Mouse (Mus musculus) liver, embryonic 12.5 days (tissue): Measurements from ENCODE around the gene Parn. TPM values are rescaled to one million over a fixed set of nuclear protein-coding genes. Genes with fewer than 3 reads are reported as not detected.
A peak's percentile ranks its signal among the peaks of the same experiment; 100 is the strongest.

Experiments used
- ATAC-seq: fragments of 200-750 bp; cut with Nextera tagmentation; 2 replicates; pipeline ENCODE4 v1.8.0; 2017; ENCODE audit warnings: moderate number of reproducible peaks, mild to moderate bottlenecking, moderate library complexity
- H3K27ac ChIP-seq: fragments of 300-500 bp; sonication (generic); 2 replicates; pipeline ENCODE4 v1.5.1; 2016; ENCODE audit warnings: mild to moderate bottlenecking
- H3K27me3 ChIP-seq: fragments of 300-500 bp; sonication (generic); replicated peaks from 2 replicates; pipeline ENCODE4 v1.6.1; 2016; ENCODE audit warnings: mild to moderate bottlenecking, moderate library complexity
- H3K36me3 ChIP-seq: fragments of 300-500 bp; sonication (generic); 2 replicates; pipeline ENCODE4 v1.6.1; 2016; ENCODE audit warnings: mild to moderate bottlenecking, moderate library complexity
- H3K4me1 ChIP-seq: fragments of 300-500 bp; sonication (generic); 2 replicates; pipeline ENCODE4 v1.6.1; 2016
- H3K4me2 ChIP-seq: fragments of 300-500 bp; sonication (generic); 2 replicates; pipeline ENCODE4 v1.6.1; 2016; ENCODE audit warnings: mild to moderate bottlenecking, moderate library complexity
- H3K4me3 ChIP-seq: fragments of 300-500 bp; sonication (generic); 2 replicates; pipeline ENCODE4 v1.5.1; 2016; ENCODE audit warnings: mild to moderate bottlenecking, moderate library complexity
- H3K9ac ChIP-seq: fragments of 300-500 bp; sonication (generic); 2 replicates; pipeline ENCODE4 v1.6.1; 2016; ENCODE audit warnings: mild to moderate bottlenecking, moderate library complexity
- H3K9me3 ChIP-seq: fragments of 300-500 bp; sonication (generic); replicated peaks from 2 replicates; pipeline ENCODE4 v1.6.1; 2016; ENCODE audit warnings: mild to moderate bottlenecking, moderate library complexity
- WGBS: fragments of 180-500 bp; shearing (Covaris S2); methylation state at CpG from one replicate; pipeline ENCODE4 v1.1.7; 2016; ENCODE audit not compliant: insufficient replicate concordance; 5-methylcytosine and 5-hydroxymethylcytosine counted together
- polyA plus RNA-seq: library from polyadenylated mRNA; unstranded; fragments of >200 nt; fragmentation: Nextera tagmentation; extraction: Ambion mirVana; gene quantifications from 2 replicates; pipeline ENCODE4 v1.2.1, GENCODE M21; 2016

Gene Parn
- polyA plus RNA-seq = 28.1 and 28.5 TPM in 2 replicates

- Histone ChIP-seq H3K4me2 (peak within 1 kb of the TSS; percentile 88), H3K36me3 (peaks cover 33% of the 10 kb centered on the region), H3K4me3 (peak within 1 kb of the TSS; percentile 86), H3K9ac (peak within 1 kb of the TSS; percentile 82), H3K4me1 (peaks cover 41% of the 10 kb centered on the region), H3K27ac (peak within 1 kb of the TSS; percentile 85), H3K9me3 (no peaks in the 10 kb centered on the region), H3K27me3 (no peaks in the 10 kb centered on the region)
- WGBS = under 1% methylated on average over 35 of the region's 35 CpGs
- peak; percentile 82 for ATAC-seq
Measured at GRCm38 (mm10) chr16:13667878-13668343, at the start of gene Parn. Gene Parn, minus strand, starts transcription at chr16:13668170.

DNA sequence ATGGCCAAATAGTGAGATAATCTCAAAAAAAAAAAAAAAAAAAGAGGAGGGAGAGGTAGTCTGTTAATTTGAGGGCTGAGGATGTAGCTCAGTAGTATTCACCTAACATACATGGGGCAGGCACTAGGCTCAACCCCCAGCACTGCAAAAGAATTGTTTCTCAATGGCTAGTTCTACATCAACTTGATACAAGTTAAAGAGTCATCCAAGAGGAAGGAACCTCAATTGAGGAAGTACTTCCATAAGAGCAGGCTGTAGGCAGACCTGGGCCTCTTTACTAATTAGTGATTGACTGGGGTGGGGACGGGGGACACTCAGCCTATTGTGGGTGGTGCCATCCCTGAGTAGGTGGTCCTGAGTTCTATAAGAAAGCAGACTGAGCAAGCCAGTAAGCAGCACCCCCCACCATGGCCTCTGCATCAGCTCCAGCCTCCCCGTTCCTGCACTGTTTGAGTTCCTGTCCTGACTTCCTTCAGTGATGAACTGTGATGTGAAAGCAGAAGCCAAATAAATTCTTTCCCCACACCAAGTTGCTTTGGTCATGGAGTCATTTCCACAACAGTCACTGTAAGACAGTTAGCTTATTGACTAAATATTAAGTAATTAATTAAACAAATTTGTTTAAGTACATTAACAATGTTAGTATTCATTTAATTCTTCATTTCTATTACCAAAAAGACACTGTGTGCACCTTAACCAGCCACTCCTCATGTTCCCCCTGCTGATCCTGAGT lies 49.0 kb upstream of the Parn start:
- WGBS = 34% methylated on average over 2 of the region's 2 CpGs
- ATAC-seq = no peak

DNA sequence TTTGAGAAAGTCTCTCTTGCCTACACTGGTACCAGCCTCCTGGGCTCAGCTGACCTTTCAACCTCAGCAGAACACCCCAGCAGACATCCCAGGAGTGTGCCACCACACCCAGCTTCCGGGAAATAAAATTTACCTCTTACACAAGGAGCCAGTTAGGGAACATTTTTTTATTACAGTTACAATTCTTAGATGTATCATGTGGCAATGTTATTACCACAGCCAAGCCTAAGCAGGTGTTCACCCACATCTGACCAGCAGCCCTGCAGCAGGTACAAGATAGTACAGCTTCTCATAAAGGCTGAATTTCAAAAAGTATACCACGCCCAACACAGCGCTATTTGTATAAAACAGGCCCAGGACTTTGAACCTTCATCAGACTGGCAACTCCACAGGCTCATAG lies 46.9 kb upstream of the Parn start:
- H3K36me3 ChIP-seq = no peaks in the 10 kb centered on the region
- no peaks in the 10 kb centered on the region for H3K27me3 ChIP-seq
- 69% methylated on average over 3 of the region's 3 CpGs for WGBS
- ATAC-seq = no peak
- H3K4me2 ChIP-seq = no peak overlapping the region
- H3K9ac ChIP-seq = no peak overlapping the region
- no peak overlapping the region for H3K4me3 ChIP-seq
- H3K27ac ChIP-seq = no peak overlapping the region
- no peaks in the 10 kb centered on the region for H3K4me1 ChIP-seq
- no peaks in the 10 kb centered on the region for H3K9me3 ChIP-seq

More for the DNA sequence above, 49.0 kb upstream of the Parn start:
- H3K9me3 ChIP-seq = no peaks in the 10 kb centered on the region
- H3K4me1 ChIP-seq = no peaks in the 10 kb centered on the region
- H3K9ac ChIP-seq = no peak overlapping the region
- no peak overlapping the region for H3K27ac ChIP-seq
- H3K4me2 ChIP-seq = no peak overlapping the region
- no peak overlapping the region for H3K4me3 ChIP-seq
- H3K27me3 ChIP-seq = no peaks in the 10 kb centered on the region
- no peaks in the 10 kb centered on the region for H3K36me3 ChIP-seq

DNA sequence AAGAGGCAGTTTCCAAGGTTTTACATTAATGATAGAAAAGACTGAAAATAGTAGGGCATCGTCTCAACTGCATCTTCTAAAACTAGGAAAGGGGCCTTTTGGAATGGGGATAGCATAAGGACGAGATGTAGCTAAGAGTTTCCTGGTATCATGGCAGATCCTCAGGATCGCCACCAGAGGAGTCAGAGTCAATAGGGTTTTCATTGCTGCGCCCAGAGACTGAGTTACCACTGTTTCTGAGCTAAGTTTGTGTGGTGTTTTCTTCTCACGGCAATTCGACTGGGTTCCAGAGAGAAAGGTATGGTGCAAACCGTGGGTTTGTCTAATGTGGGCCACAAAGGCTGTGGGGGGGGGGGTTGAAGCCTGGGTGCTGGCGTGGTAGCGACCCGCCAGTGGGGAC lies 36.7 kb upstream of the Parn start:
- Histone ChIP-seq H3K27me3 (no peaks in the 10 kb centered on the region), H3K4me2 (no peak overlapping the region), H3K36me3 (peaks cover 46% of the 10 kb centered on the region), H3K4me3 (no peak overlapping the region), H3K4me1 (no peaks in the 10 kb centered on the region), H3K9ac (no peak overlapping the region), H3K27ac (no peak overlapping the region), H3K9me3 (no peaks in the 10 kb centered on the region)
- WGBS = 80% methylated on average over 10 of the region's 10 CpGs
- ATAC-seq = no peak

GRCm38 (mm10) chr16:13702184-13702583 lies 34.2 kb upstream of the Parn start:
- H3K27ac ChIP-seq = no peak overlapping the region
- peaks cover 71% of the 10 kb centered on the region for H3K36me3 ChIP-seq
- no peaks in the 10 kb centered on the region for H3K4me1 ChIP-seq
- H3K4me3 ChIP-seq = no peak overlapping the region
- no peak for ATAC-seq
- H3K9ac ChIP-seq = no peak overlapping the region
- no peak overlapping the region for H3K4me2 ChIP-seq
- H3K9me3 ChIP-seq = no peaks in the 10 kb centered on the region
- H3K27me3 ChIP-seq = no peaks in the 10 kb centered on the region
- 80% methylated on average over 7 of the region's 7 CpGs for WGBS

GRCm38 (mm10) chr16:13698998-13699397 lies 31.0 kb upstream of the Parn start:
- 80% methylated on average over 7 of the region's 7 CpGs for whole genome bisulfite sequencing

GRCm38 (mm10) chr16:13678601-13679319 lies 10.8 kb upstream of the Parn start:
- 82% methylated on average over 3 of the region's 3 CpGs for WGBS
- H3K9me3 ChIP-seq = no peaks in the 10 kb centered on the region
- H3K9ac ChIP-seq = no peak overlapping the region
- H3K36me3 ChIP-seq = peaks cover 32% of the 10 kb centered on the region
- no peak for ATAC-seq
- no peaks in the 10 kb centered on the region for H3K27me3 ChIP-seq
- H3K4me2 ChIP-seq = no peak overlapping the region
- H3K27ac ChIP-seq = no peak overlapping the region
- H3K4me3 ChIP-seq = no peak overlapping the region
- peaks cover 15% of the 10 kb centered on the region for H3K4me1 ChIP-seq

More at GRCm38 (mm10) chr16:13698998-13699397, 31.0 kb upstream of the Parn start:
- no peak overlapping the region for H3K9ac ChIP-seq
- H3K9me3 ChIP-seq = no peaks in the 10 kb centered on the region
- H3K4me2 ChIP-seq = no peak overlapping the region
- no peak for ATAC-seq
- no peaks in the 10 kb centered on the region for H3K4me1 ChIP-seq
- peaks cover 84% of the 10 kb centered on the region for H3K36me3 ChIP-seq
- no peaks in the 10 kb centered on the region for H3K27me3 ChIP-seq
- no peak overlapping the region for H3K4me3 ChIP-seq
- no peak overlapping the region for H3K27ac ChIP-seq

- Histone ChIP-seq H3K27ac (no peak overlapping the region), H3K36me3 (peaks cover 25% of the 10 kb centered on the region), H3K4me1 (peaks cover 22% of the 10 kb centered on the region), H3K9me3 (no peaks in the 10 kb centered on the region), H3K9ac (no peak overlapping the region), H3K4me2 (no peak overlapping the region), H3K4me3 (no peak overlapping the region), H3K27me3 (no peaks in the 10 kb centered on the region)
- 77% methylated on average over 3 of the region's 3 CpGs for WGBS
- no peak for ATAC-seq
Measured at GRCm38 (mm10) chr16:13674511-13674910, 6.5 kb upstream of the Parn start.

GRCm38 (mm10) chr16:13673114-13673513 lies 5.1 kb upstream of the Parn start:
- peaks cover 35% of the 10 kb centered on the region for H3K4me1 ChIP-seq
- no peaks in the 10 kb centered on the region for H3K9me3 ChIP-seq
- no peak for ATAC-seq
- no peak overlapping the region for H3K27ac ChIP-seq
- H3K4me3 ChIP-seq = peak overlapping the region; percentile 85
- no peak overlapping the region for H3K9ac ChIP-seq
- peak overlapping the region; percentile 84 for H3K4me2 ChIP-seq
- peaks cover 19% of the 10 kb centered on the region for H3K36me3 ChIP-seq
- H3K27me3 ChIP-seq = no peaks in the 10 kb centered on the region
- 78% methylated on average over 5 of the region's 5 CpGs for WGBS

GRCm38 (mm10) chr16:13672386-13672898 lies 4.5 kb upstream of the Parn start:
- Histone ChIP-seq H3K4me1 (peaks cover 37% of the 10 kb centered on the region), H3K9ac (peak overlapping the region; percentile 80), H3K4me2 (peak overlapping the region; percentile 84), H3K9me3 (no peaks in the 10 kb centered on the region), H3K36me3 (peaks cover 13% of the 10 kb centered on the region), H3K4me3 (peak overlapping the region; percentile 85), H3K27ac (peak overlapping the region; percentile 83), H3K27me3 (no peaks in the 10 kb centered on the region)
- under 1% methylated on average over 20 of the region's 20 CpGs for WGBS
- peak; percentile 71 for ATAC-seq

DNA sequence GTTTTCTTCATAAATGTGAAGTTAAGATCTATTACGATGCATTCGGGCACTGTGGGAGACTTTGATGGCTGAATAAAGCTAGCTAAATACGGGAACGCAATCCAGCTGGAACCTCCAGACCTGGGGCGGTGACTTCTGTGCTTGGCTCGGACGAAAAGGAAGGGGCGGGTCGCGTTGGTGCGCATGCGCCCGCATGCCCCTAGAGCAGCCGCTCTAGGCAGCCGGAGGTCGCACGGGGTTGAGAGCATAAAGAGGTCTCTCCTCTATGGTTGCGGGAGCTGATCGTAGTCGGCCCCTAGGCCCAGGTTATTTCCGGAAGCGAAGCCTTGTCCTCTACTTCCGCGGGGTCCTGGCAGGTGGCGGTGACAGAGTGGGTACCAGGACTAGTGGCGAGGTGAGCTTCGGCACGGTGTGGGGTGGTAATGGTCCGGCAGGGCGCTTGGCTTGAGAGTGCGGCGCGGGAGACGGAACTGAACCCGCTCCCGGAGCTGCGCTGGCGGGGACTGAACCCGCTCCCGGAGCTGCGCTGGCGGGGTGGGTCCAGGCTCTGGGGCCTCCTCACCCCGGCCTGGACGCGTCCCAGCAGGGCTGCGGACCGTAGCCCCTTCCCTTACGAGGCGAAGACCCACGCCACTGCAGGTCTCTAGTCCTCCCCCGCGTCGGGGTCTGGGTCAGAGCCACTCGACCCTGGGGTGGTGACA lies 3.9 kb upstream of the Parn start, which contains the start of the genes Bfar and 3110001I22Rik:
TSS of gene Bfar (plus strand) at position 174 of the 701 bp plus-strand sequence.
TSS of gene 3110001I22Rik (plus strand) at position 245 of the 701 bp plus-strand sequence.
- peak within 1 kb of the TSS; percentile 85 for H3K4me3 ChIP-seq
- H3K4me1 ChIP-seq = peaks cover 43% of the 10 kb centered on the region
- no peaks in the 10 kb centered on the region for H3K27me3 ChIP-seq
- no peaks in the 10 kb centered on the region for H3K9me3 ChIP-seq
- under 1% methylated on average over 51 of the region's 54 CpGs for WGBS
- ATAC-seq = peak; percentile 83
- peak within 1 kb of the TSS; percentile 83 for H3K27ac ChIP-seq
- H3K4me2 ChIP-seq = peak within 1 kb of the TSS; percentile 84
- H3K36me3 ChIP-seq = peaks cover 7% of the 10 kb centered on the region
- peak within 1 kb of the TSS; percentile 80 for H3K9ac ChIP-seq
